Mouse (Mus musculus): ENCODE measurements around the gene Drc3. TPM values are rescaled to one million over a fixed set of nuclear protein-coding genes. Genes with fewer than 3 reads are reported as not detected.
"Not testable (repeated sequence)": the region's sequence is repeated elsewhere in the genome, so short reads cannot be mapped to it uniquely, and the experiment has no call there.

The Drc3 gene
- polyA plus RNA-seq, 1 experiment: 0.08 TPM

DNA sequence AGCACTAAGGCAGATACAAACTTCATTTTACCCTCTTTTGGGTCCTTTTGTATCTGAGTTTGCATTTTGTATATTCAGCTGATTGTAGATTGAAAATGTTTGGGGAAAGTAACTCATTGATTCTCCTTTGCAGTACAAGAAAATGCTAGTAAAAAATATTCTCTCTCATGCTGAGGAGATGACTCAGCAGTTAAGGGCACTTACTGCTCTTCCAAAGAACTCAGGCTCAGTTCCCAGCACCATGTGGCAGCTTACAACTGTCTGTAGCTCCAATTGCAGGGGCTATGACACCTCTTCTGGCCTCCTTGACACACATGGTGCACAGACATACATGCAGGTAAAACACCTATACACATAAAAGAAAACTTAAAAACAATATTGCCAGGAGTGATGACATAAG is 80.4 kb downstream of the Drc3 start:
- TF ChIP-seq TCF12 (IDR thresholded peaks at IDR 0.05; ENCODE audit: insufficient read depth, poor library complexity, severe bottlenecking): no peak
- no peak for TF ChIP-seq MYOG (IDR thresholded peaks at IDR 0.05; ENCODE audit: control insufficient read depth in 1 of 3, insufficient read depth in 1 of 3, insufficient read length in 2 of 3, low read depth in 2 of 3)
- TF ChIP-seq MAX (IDR thresholded peaks at IDR 0.05; ENCODE audit: low read depth): no peak
- no peak for TF ChIP-seq MYOD1 (IDR thresholded peaks at IDR 0.05; ENCODE audit: control insufficient read depth in 1 of 3, insufficient read length in 2 of 3, low read depth in 2 of 3)
- TF ChIP-seq SRF (IDR thresholded peaks at IDR 0.05; ENCODE audit: control insufficient read depth, insufficient read length, low read depth): no peak
- Histone ChIP-seq H3K27me3 (ENCODE audit: control insufficient read depth, insufficient read depth, insufficient read length) (no peaks in the 10 kb centered on the region), H3K4me3 (no peak overlapping the region), H3ac (ENCODE audit: control insufficient read depth, insufficient read length) (no peak overlapping the region), H3K36me3 (ENCODE audit: control insufficient read depth, insufficient read depth) (peaks cover 12% of the 10 kb centered on the region), H3K4me2 (ENCODE audit: low read depth) (no peak overlapping the region), H3K79me2 (ENCODE audit: control insufficient read depth, insufficient read depth) (no peaks in the 10 kb centered on the region)

DNA sequence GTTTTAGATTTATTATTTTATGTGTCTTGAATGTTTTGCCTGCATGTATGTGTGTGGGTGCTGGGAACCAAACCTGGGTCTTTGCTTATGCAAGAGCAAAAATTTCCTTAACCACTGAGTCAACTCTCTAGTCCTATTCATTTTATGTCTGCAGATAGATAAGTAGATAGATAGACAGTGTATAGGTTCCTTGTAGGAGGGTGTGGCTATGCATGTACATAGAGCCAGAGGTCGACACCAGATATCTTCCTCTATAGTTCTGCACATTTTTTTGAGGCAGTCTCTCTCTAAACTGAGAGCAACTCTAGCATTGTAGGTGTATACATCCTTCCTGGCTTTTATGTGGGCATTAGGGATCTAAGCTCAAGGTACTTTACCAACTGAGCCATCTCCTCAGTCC is 82.0 kb downstream of the Drc3 start:
- Histone ChIP-seq H3K79me2 (ENCODE audit: control insufficient read depth, insufficient read depth) (no peaks in the 10 kb centered on the region), H3K27me3 (ENCODE audit: control insufficient read depth, insufficient read depth, insufficient read length) (no peaks in the 10 kb centered on the region)
- TF ChIP-seq MYOG (IDR thresholded peaks at IDR 0.05; ENCODE audit: control insufficient read depth in 1 of 3, insufficient read depth in 1 of 3, insufficient read length in 2 of 3, low read depth in 2 of 3) (no peak), MAX (IDR thresholded peaks at IDR 0.05; ENCODE audit: low read depth) (no peak), SRF (IDR thresholded peaks at IDR 0.05; ENCODE audit: control insufficient read depth, insufficient read length, low read depth) (no peak), USF1 (IDR thresholded peaks at IDR 0.05; ENCODE audit: low read depth) (no peak)

DNA sequence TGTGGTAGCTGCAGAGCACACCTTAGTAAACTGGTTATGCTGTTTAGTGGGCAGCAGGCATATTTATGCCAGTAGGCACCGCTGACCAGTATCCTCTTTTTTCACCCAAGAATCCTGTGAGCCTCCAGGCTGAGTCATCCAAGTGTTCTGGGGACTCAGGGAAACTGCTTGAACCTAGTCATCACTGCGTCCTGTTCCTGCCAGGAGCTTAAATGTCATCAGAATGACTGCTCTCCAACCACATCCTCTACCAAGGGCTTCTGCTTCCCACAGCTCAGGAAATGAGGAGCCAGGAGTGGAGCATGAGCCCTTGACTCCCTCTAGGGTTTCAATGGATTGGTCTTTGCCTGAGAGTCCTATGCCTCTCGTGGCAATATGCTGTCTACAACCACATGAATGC is 83.5 kb downstream of the Drc3 start:
- Histone ChIP-seq H3K79me2 (ENCODE audit: control insufficient read depth, insufficient read depth) (no peaks in the 10 kb centered on the region), H3K4me3 (no peak overlapping the region), H3K27me3 (ENCODE audit: control insufficient read depth, insufficient read depth, insufficient read length) (no peaks in the 10 kb centered on the region), H3ac (ENCODE audit: control insufficient read depth, insufficient read length) (no peak overlapping the region), H3K4me2 (ENCODE audit: low read depth) (peak overlapping the region; percentile 57), H3K36me3 (ENCODE audit: control insufficient read depth, insufficient read depth) (peaks cover 15% of the 10 kb centered on the region)
- TF ChIP-seq MYOG (IDR thresholded peaks at IDR 0.05; ENCODE audit: control insufficient read depth in 1 of 3, insufficient read depth in 1 of 3, insufficient read length in 2 of 3, low read depth in 2 of 3): no peak
- no peak for TF ChIP-seq USF1 (IDR thresholded peaks at IDR 0.05; ENCODE audit: low read depth)
- no peak for TF ChIP-seq SRF (IDR thresholded peaks at IDR 0.05; ENCODE audit: control insufficient read depth, insufficient read length, low read depth)
- TF ChIP-seq REST (IDR thresholded peaks at IDR 0.05; ENCODE audit: insufficient read depth, insufficient read length): no peak
- TF ChIP-seq POLR2A (IDR thresholded peaks at IDR 0.05; ENCODE audit: insufficient read length, low read depth): no peak
- no peak for TF ChIP-seq MYOD1 (IDR thresholded peaks at IDR 0.05; ENCODE audit: control insufficient read depth in 1 of 3, insufficient read length in 2 of 3, low read depth in 2 of 3)
- TF ChIP-seq POLR2AphosphoS2 (IDR thresholded peaks at IDR 0.05; ENCODE audit: insufficient read length, low read depth): no peak
- no peak for TF ChIP-seq TCF3 (IDR thresholded peaks at IDR 0.05; ENCODE audit: insufficient read length, low read depth)
- TF ChIP-seq E2F4 (IDR thresholded peaks at IDR 0.05; ENCODE audit: insufficient read depth): no peak
- TF ChIP-seq MAX (IDR thresholded peaks at IDR 0.05; ENCODE audit: low read depth): no peak
- no peak for TF ChIP-seq CEBPB (IDR thresholded peaks at IDR 0.05; ENCODE audit: insufficient read depth, poor library complexity, severe bottlenecking)
- TF ChIP-seq TCF12 (IDR thresholded peaks at IDR 0.05; ENCODE audit: insufficient read depth, poor library complexity, severe bottlenecking): no peak

More for the DNA sequence above, 82.0 kb downstream of the Drc3 start:
- Histone ChIP-seq H3K36me3 (ENCODE audit: control insufficient read depth, insufficient read depth) (peaks cover 11% of the 10 kb centered on the region), H3ac (ENCODE audit: control insufficient read depth, insufficient read length) (no peak overlapping the region), H3K4me2 (ENCODE audit: low read depth) (no peak overlapping the region), H3K4me3 (no peak overlapping the region)

DNA sequence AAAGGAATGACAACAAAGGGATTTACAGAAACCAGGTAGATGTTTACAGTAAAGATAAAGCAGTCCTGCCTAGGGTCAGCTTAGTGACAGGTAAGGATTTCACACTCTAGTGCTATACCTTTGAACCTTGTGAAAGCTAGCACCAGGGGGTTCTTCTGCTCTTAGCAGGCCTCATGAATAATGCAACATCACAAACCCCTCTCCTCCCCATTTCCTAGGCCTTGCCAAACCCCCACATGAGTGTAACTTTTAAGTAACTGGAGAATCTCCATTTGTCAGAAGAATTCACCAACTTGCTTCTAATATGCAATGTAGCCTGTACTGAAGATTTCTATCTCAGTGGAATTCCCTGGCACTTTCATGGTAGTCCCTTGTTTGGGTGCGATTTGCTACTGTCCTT is 86.5 kb downstream of the Drc3 start:
- H3K27me3 ChIP-seq (ENCODE audit: control insufficient read depth, insufficient read depth, insufficient read length); H3K4me3 ChIP-seq; H3ac ChIP-seq (ENCODE audit: control insufficient read depth, insufficient read length); H3K79me2 ChIP-seq (ENCODE audit: control insufficient read depth, insufficient read depth); H3K4me2 ChIP-seq (ENCODE audit: low read depth): not testable (repeated sequence)
- peaks cover 30% of the 10 kb centered on the region for H3K36me3 ChIP-seq (ENCODE audit: control insufficient read depth, insufficient read depth)

DNA sequence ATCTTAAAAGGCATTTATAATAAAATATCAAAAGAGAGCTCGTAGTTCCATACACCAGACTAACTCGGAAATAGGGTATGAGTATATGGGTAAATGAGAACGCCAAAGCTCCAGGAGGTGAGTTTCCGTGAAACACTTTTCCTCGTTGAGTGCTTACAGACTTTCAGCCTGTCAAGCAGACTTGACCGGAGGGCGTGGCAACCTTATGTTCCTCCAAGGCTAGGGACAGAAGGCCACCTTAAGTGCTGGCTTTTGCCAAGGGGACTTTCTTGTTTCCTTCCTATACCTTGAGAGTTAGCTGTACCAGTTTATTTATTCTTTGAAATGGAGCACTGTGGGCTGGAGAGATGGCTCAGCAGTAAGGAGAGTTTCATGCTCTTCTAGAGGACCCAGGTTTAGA is 87.0 kb downstream of the Drc3 start:
- H3K4me3 ChIP-seq: no peak overlapping the region
- H3K4me2 ChIP-seq (ENCODE audit: low read depth): no peak overlapping the region
- no peak for TF ChIP-seq TCF12 (IDR thresholded peaks at IDR 0.05; ENCODE audit: insufficient read depth, poor library complexity, severe bottlenecking)
- no peak for TF ChIP-seq POLR2AphosphoS2 (IDR thresholded peaks at IDR 0.05; ENCODE audit: insufficient read length, low read depth)
- TF ChIP-seq MYOG (IDR thresholded peaks at IDR 0.05; ENCODE audit: control insufficient read depth in 1 of 3, insufficient read depth in 1 of 3, insufficient read length in 2 of 3, low read depth in 2 of 3): no peak
- TF ChIP-seq MYOD1 (IDR thresholded peaks at IDR 0.05; ENCODE audit: control insufficient read depth in 1 of 3, insufficient read length in 2 of 3, low read depth in 2 of 3): no peak
- no peak for TF ChIP-seq POLR2A (IDR thresholded peaks at IDR 0.05; ENCODE audit: insufficient read length, low read depth)
- TF ChIP-seq REST (IDR thresholded peaks at IDR 0.05; ENCODE audit: insufficient read depth, insufficient read length): no peak
- no peak for TF ChIP-seq TCF3 (IDR thresholded peaks at IDR 0.05; ENCODE audit: insufficient read length, low read depth)
- no peak for TF ChIP-seq CEBPB (IDR thresholded peaks at IDR 0.05; ENCODE audit: insufficient read depth, poor library complexity, severe bottlenecking)
- TF ChIP-seq E2F4 (IDR thresholded peaks at IDR 0.05; ENCODE audit: insufficient read depth): no peak
- no peak for TF ChIP-seq SRF (IDR thresholded peaks at IDR 0.05; ENCODE audit: control insufficient read depth, insufficient read length, low read depth)
- no peak for TF ChIP-seq USF1 (IDR thresholded peaks at IDR 0.05; ENCODE audit: low read depth)
- no peak for TF ChIP-seq MAX (IDR thresholded peaks at IDR 0.05; ENCODE audit: low read depth)
- H3K27me3 ChIP-seq (ENCODE audit: control insufficient read depth, insufficient read depth, insufficient read length): no peaks in the 10 kb centered on the region
- H3ac ChIP-seq (ENCODE audit: control insufficient read depth, insufficient read length): no peak overlapping the region
- peaks cover 30% of the 10 kb centered on the region for H3K36me3 ChIP-seq (ENCODE audit: control insufficient read depth, insufficient read depth)
- H3K79me2 ChIP-seq (ENCODE audit: control insufficient read depth, insufficient read depth): no peaks in the 10 kb centered on the region
